8 mouse cellular contexts compared by ENCODE assay signal in genomic region chr10:100487097-100487978, GRCm38 (mm10). TPM values are rescaled to one million over a fixed set of nuclear protein-coding genes. Genes with fewer than 3 reads are reported as not detected.
DNase-seq lines count a peak whose midpoint lies in the region; ATAC-seq lines count a peak whose summit lies in the region.

TSS of gene Tmtc3 (minus strand) at chr10:100487350.
TSS of gene Cep290 (plus strand) at chr10:100487558.

- H3K9ac ChIP-seq in hindbrain, embryonic 16.5 days (ENCODE audit: low read depth, low read length): peak within 1 kb of the TSS; percentile 89

- no peaks in the 10 kb centered on the region for H3K27me3 ChIP-seq in hindbrain, embryonic 16.5 days (replicated peaks; ENCODE audit: control insufficient read depth, insufficient read depth, low read length)

- peaks cover 47% of the 10 kb centered on the region for H3K79me2 ChIP-seq in macrophage (ENCODE audit: inconsistent target)

- WGBS in hindbrain, embryonic 16.5 days: under 1% methylated on average over 55 of the region's 63 CpGs
- WGBS in macrophage (ENCODE audit: missing documents): 1% methylated on average over 63 of the region's 63 CpGs

- peak within 1 kb of the TSS; percentile 90 for H3K4me2 ChIP-seq in hindbrain, embryonic 16.5 days (ENCODE audit: low read length)

- H3K27ac ChIP-seq in hindbrain, embryonic 16.5 days (ENCODE audit: low read depth, low read length): peak within 1 kb of the TSS; percentile 79
- H3K27ac ChIP-seq in macrophage: peak within 1 kb of the TSS; percentile 51

- peak within 1 kb of the TSS; percentile 83 for H3K4me3 ChIP-seq in hindbrain, embryonic 16.5 days (ENCODE audit: low read length)
- H3K4me3 ChIP-seq in macrophage (ENCODE audit: inconsistent target): peak within 1 kb of the TSS; percentile 97

- H3K36me3 ChIP-seq in hindbrain, embryonic 16.5 days (ENCODE audit: control insufficient read depth, insufficient read depth, low read length): no peaks in the 10 kb centered on the region
- H3K36me3 ChIP-seq in macrophage (ENCODE audit: inconsistent target): no peaks in the 10 kb centered on the region

- H3K4me1 ChIP-seq in hindbrain, embryonic 16.5 days (ENCODE audit: control insufficient read depth, insufficient read depth, low read depth, low read length): peaks cover 3% of the 10 kb centered on the region

- DNase-seq in WW6 (ENCODE audit: low read depth, low spot score): peak; percentile 93
- DNase-seq in cerebellum, postnatal 4 days (ENCODE audit: low spot score in 2 of 2): peak; percentile 74 to 89
- DNase-seq in gastrocnemius, adult 18-20 months (ENCODE audit: low spot score): peak; percentile 95
- peak; percentile 97 to 98 for DNase-seq in left cerebral cortex, adult 18-20 months (ENCODE audit: low spot score in 2 of 2)
- peak; percentile 98 for DNase-seq in right cerebral cortex, adult 18-20 months
- peak; percentile 70 for DNase-seq in urinary bladder, postnatal 10 days (ENCODE audit: low spot score)

- no peaks in the 10 kb centered on the region for H3K9me3 ChIP-seq in hindbrain, embryonic 16.5 days (ENCODE audit: control insufficient read depth, low read length)

- peak; percentile 100 for ATAC-seq in hindbrain, embryonic 16.5 days

RNA-seq across cellular contexts. Expression of gene Tmtc3, which starts in this region (rescaled TPM):
- total RNA-seq in gastrocnemius, adult 18-20 months (2021): 10 to 100 TPM in 1 of 2 experiments, 1 to 10 TPM in 1; 9.0 to 11.3 TPM
- polyA plus RNA-seq in hindbrain, embryonic 16.5 days (2015; fragmentation: Nextera tagmentation; extraction: Ambion mirVana): 9.0 and 11.3 TPM in 2 replicates
- 10 to 100 TPM; 12.7 to 16.3 TPM for total RNA-seq in left cerebral cortex, adult 18-20 months (2021)
- total RNA-seq in macrophage (2018; cell fraction: chromatin; rRNA removed): 10 to 100 TPM in 22 of 26 experiments, 1 to 10 TPM in 4; 5.9 to 41.8 (median 20.6) TPM
- total RNA-seq in macrophage (2018; cell fraction: cytosol; rRNA removed): 10 to 100 TPM in 7 of 26 experiments, 1 to 10 TPM in 19; 6.2 to 13.4 (median 9.3) TPM
- 10 to 100 TPM in 25 of 26 experiments, 1 to 10 TPM in 1; 9.3 to 38.0 (median 19.0) TPM for total RNA-seq in macrophage (2018; cell fraction: nucleus; rRNA removed)
- 7.3 to 10.6 TPM (median 9.0 TPM) in 3 replicates for polyA plus RNA-seq in macrophage (2018)

RNA-seq across cellular contexts. Expression of gene Cep290, which starts in this region (rescaled TPM):
- 1 to 10 TPM; 3.2 to 4.1 TPM for total RNA-seq in gastrocnemius, adult 18-20 months (2021)
- 5.8 and 6.3 TPM in 2 replicates for polyA plus RNA-seq in hindbrain, embryonic 16.5 days (2015; fragmentation: Nextera tagmentation; extraction: Ambion mirVana)
- total RNA-seq in left cerebral cortex, adult 18-20 months (2021): 10 to 100 TPM; 15.2 to 17.2 TPM
- 10 to 100 TPM in 22 of 26 experiments, 1 to 10 TPM in 4; 5.3 to 59.9 (median 35.3) TPM for total RNA-seq in macrophage (2018; cell fraction: chromatin; rRNA removed)
- total RNA-seq in macrophage (2018; cell fraction: cytosol; rRNA removed): 10 to 100 TPM in 2 of 26 experiments, 1 to 10 TPM in 24; 4.2 to 11.8 (median 6.7) TPM
- total RNA-seq in macrophage (2018; cell fraction: nucleus; rRNA removed): 10 to 100 TPM in 19 of 26 experiments, 1 to 10 TPM in 7; 4.0 to 31.3 (median 18.1) TPM
- polyA plus RNA-seq in macrophage (2018): 2.9 to 5.7 TPM (median 5.4 TPM) in 3 replicates

Comparison
In these comparisons a context has a peak if more than half of its experiments do, and no peak if none do; other contexts are left out.
1. Peak in every context shown above with its lines: DNase-seq, ATAC-seq, H3K4me3 ChIP-seq and H3K27ac ChIP-seq.